Mouse (Mus musculus) frontal cortex, adult (tissue): ENCODE data around the gene Nisch.

Source experiments
- ATAC-seq: cut with Nextera tagmentation; 2 replicates; pipeline ENCODE4 v1.9.2; 2017; ENCODE audit warnings: mild to moderate bottlenecking, moderate library complexity, mixed read lengths; ENCODE audit not compliant: low TSS enrichment

Nisch gene

GRCm38 (mm10) chr14:31215157-31216002 lies 1.4 kb downstream of the Nisch start:
- ATAC-seq: peak; percentile 75

DNA sequence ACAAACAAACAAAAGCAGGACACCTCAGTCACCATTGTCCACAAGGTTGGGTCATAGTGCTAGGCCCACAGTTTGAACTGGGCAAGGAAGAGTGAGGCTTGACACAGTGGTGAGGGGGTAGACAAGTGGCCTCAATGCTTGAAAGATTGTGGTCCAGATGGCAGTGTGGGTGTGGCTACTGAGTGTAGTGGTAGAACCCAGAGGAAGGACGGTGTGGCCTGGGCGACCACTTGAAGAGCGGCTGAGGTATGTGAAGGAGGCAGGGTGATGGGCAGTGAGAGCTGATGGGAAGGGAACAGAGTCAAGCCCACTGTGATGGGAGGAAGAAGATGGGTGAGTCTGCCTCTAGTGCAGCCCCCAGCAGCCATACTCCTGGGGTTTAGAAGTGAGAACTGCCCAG lies 2.1 kb downstream of the Nisch start:
- no peak for ATAC-seq

DNA sequence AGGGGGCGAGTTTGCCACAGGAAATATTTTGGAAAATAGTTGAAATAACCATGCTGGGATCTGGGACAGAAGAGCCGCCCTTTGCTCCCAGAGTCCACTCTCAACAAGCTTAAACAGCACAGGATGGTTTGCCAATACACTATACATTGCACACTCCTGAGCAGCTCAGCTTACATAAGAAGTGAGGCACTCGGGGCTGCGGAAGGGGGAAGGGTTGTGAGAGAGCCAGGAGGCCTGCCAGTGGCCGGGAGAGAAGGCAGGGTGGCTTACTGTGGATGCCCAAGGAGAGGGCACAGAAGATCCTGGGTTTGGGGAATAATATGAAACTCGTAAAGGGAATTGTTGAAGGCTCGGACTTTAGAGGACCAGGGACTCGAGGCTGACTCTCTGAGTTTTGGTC lies 2.9 kb downstream of the Nisch start:
- ATAC-seq: no peak

DNA sequence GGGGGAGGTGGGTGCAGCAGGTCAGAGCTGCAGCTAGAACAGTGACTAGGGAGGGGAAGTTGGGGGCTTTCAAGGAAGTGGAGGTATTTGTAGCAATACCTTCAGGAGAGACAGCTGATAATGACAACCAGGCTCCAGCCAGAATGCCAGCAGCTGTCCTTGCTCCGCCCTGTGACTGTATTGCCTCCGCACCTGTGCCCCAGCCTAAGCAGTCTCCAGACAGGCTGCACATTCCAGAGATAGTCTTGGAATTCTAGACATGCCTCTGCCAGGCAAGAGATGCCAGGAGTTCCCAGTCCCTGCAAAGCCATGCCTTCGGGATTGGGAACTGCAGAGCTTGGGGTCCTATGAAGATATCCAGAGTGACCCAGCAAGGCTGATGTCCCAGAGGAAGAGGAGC lies 4.2 kb downstream of the Nisch start:
- no peak for ATAC-seq

GRCm38 (mm10) chr14:31211854-31212253 lies 4.9 kb downstream of the Nisch start:
- ATAC-seq: no peak

DNA sequence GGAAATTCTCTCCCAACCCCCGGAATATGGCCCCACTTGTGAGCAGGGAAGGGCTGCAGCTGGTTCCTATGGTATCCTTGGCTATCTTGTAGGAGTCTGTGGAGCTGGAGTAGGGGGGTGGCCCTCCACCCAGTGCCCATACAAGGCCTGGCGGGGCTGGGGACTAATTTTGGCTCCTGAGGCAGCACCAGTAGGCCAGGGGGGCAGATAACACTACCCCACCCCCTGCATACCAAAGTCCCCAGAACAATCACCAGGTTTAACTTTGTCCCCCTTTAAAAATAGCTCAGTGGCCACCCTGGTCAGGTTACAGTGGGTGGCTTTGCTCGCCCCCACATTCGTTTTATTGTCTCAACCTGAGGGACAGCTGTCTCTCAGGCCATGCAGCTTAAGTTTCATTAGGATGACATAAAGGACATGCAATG lies 7.6 kb downstream of the Nisch start:
- ATAC-seq: no peak

GRCm38 (mm10) chr14:31208084-31208483 lies 8.7 kb downstream of the Nisch start, which contains the start of gene Tnnc1:
Gene Tnnc1, plus strand, starts transcription at chr14:31208312.
- ATAC-seq: no peak

DNA sequence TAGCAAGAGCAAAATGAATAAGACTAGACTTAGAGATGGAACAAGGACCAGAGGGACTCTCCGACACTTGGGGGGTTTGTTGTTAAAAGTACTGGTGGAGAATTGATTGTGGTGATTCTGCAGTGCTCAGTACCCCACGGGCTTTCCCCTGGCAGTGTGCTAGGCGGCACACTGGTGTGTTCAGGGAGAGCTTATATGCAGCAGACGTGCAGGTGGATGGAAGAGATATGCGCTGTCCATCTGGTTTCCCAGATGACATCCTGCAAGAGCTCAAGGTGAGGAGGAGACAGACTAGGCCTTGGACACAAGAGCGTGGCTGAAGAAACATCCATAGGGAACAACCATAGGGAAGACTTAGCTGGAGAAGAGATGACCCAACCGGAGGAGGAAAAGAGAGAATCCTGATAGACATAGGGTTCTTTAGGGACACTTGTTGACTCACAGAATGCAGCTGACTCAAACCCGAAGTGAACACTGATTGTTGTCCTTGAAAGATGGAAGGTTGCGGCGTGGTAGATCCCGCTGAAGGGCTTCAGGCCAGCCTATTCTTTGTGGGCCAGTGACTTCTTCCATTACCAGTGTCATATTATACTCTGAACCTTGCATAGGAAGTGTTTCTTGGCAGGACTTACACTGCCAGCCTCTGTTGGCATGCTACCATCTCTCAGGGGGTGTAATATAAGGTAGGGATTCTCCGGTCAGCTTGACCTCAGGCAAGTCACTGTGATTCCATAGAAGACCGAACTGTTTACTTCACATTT lies 9.5 kb downstream of the Nisch start:
- ATAC-seq: peak; percentile 43

- peak; percentile 56 for ATAC-seq
These were observed 10.2 kb downstream of the Nisch start for GRCm38 (mm10) chr14:31206472-31206981.

- peak; percentile 2; the same call in 1 of the 2 replicates for ATAC-seq
These were observed 10.9 kb downstream of the Nisch start for GRCm38 (mm10) chr14:31205562-31206467.

GRCm38 (mm10) chr14:31205244-31205561 lies 11.5 kb downstream of the Nisch start:
- no peak for ATAC-seq

GRCm38 (mm10) chr14:31204844-31205243 lies 11.9 kb downstream of the Nisch start:
- no peak for ATAC-seq

GRCm38 (mm10) chr14:31200038-31200437 lies 16.7 kb downstream of the Nisch start:
- no peak for ATAC-seq

GRCm38 (mm10) chr14:31199599-31199998 lies 17.1 kb downstream of the Nisch start:
- ATAC-seq: no peak

- ATAC-seq: peak; percentile 86
These were observed 18.9 kb downstream of the Nisch start for GRCm38 (mm10) chr14:31197547-31198516.

DNA sequence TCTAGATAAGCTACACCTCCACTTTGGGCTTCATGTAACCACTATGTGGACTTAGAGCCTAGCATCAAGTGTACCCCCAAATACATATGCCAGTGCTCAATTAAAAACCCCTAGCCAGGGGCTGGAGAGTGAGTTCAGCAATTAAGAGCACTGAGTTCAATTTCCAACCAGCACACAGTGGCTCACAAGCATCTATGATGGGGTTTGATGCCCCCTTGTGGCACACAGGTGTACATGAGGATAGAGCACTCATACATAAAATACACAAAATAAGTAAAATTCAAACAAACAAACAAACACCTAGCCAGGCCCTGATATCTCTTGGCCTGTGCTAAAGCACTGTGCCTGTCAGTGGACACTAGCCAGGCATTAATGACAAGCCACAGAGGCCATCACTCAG lies 20.8 kb downstream of the Nisch start:
- no peak for ATAC-seq

GRCm38 (mm10) chr14:31195521-31195920 lies 21.2 kb downstream of the Nisch start:
- no peak for ATAC-seq

- 0 out of 2 replicates have a peak, but pooled peaks have one; percentile 25 for ATAC-seq
These were observed 21.7 kb downstream of the Nisch start for GRCm38 (mm10) chr14:31194891-31195513.

GRCm38 (mm10) chr14:31194441-31194840 lies 22.3 kb downstream of the Nisch start:
- ATAC-seq: no peak

DNA sequence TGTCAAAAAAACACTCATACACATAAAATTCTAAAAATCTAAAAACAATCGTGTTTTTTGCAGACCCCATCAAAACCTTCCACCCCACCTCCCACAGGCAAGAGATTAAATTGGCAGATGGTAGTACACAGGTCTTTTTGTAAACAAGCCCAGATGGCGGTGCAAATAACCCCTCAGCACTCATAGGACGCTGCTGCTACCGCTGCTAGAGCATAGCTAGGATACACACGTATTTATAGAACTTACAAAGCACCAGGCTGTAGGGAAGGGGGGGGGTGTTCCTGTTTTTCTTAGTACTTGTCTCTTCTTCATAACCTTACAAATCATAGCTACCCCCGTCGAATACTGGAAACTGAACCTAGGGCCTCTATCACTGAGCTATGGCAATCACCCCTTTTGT lies 23.0 kb downstream of the Nisch start:
- ATAC-seq: no peak
